Mouse (Mus musculus) monocyte, adult 2 months (primary cell): Measurements from ENCODE around the gene Grik4.

Source experiments
- DNase-seq, 2 experiments: peaks; one replicate each; pipeline ENCODE4 v3.0.0; 2022; ENCODE audit warnings: low spot score in 2 of 2, low read depth in 1 of 2

Gene Grik4

DNA sequence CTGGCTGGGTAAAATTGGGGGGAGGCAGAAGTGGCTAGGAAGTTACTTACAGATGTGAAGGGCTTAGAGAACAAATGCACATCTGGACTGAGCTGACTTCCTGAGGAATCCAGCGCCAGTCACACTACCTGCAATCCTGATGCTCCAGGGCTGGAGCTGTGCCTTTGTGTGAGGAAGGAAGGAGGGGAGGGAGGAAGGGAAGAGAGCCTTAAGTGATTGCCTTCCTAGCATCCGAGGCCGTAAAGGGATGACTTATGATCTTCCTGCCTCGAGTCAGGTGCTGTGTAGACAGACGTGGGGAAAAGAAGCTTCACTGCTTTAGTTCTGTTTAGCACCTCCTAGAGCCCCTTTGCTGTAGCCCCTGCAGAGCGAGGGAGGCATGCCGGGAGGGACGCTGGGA, 189.6 kb downstream of the Grik4 start:
- DNase-seq = no peak

DNA sequence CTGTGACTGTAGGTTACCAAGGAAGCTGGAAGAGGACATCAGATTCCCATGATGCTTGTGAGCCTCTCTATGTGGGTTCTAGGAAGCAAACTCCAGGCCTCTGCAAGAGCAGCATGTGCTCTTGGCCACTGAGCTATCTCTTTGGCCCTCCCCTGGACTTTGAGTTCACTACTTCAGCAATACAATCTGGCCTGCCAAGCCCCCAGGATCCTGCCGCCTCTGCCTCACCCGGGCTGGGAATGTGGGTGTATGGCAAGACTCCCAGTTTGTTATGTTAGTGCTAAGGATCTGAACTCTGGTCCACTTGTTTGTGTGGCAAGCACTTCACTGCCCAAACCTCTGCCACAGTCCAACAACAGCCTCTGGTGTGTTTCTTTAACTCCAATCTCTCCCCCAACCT, 193.1 kb downstream of the Grik4 start:
- no peak for DNase-seq

DNA sequence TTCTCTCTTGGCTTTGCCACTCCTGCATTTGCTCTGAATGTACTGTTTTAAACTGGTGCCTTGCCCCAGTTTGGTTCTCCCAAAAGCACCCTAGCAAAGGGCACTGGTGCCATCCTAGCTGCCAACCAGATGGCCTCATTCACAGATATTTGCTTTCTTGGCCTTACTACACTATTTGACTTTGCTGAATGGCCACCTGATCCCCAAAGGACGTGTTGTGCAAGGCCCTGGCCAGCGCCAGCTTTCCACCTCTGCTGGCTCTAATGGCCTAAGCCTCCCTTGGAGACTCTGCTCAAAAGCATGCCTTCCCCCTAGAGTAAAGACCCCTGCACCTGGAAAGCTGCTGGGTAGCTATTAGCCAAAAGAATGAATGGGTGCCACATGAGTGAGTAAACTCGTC, 194.1 kb downstream of the Grik4 start:
- DNase-seq = no peak

DNA sequence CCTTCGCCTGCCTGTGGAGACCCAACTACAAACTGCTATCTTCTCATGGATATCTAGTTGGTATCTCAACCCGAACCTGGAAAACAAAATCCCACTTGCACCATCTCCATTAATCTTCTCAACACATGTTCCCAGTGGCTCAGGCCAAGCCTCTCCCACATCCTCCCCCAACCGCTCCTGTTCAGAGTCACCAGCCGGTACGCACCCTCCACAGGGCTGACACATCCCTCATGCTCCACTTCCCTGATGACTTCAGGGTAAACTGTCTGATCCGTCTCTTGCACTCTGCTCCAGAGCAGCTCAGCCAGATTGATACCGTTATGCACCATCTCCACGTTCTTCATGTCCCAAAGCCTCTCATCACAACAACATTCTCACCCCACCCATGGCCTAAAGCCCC, 198.3 kb downstream of the Grik4 start:
- DNase-seq = no peak

DNA sequence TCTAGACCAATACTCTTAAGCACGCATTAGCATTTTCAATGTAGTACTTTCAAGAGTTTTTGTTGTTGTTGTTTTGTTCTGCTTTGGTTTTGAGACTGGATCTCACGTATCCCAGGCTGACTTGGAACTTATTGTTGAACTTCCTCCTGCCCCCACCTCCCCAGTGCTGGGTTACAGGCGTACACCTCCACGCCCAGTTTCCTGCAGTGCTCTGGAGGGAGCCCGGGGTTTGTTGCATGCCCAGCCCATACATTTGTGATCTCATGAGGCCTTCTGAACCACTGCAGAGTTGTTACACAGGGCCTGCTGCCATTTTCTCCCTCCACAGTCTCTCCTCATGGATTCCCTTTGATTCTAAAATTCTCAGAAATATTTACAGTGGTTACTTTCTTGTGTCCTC, 201.9 kb downstream of the Grik4 start:
- no peak for DNase-seq

DNA sequence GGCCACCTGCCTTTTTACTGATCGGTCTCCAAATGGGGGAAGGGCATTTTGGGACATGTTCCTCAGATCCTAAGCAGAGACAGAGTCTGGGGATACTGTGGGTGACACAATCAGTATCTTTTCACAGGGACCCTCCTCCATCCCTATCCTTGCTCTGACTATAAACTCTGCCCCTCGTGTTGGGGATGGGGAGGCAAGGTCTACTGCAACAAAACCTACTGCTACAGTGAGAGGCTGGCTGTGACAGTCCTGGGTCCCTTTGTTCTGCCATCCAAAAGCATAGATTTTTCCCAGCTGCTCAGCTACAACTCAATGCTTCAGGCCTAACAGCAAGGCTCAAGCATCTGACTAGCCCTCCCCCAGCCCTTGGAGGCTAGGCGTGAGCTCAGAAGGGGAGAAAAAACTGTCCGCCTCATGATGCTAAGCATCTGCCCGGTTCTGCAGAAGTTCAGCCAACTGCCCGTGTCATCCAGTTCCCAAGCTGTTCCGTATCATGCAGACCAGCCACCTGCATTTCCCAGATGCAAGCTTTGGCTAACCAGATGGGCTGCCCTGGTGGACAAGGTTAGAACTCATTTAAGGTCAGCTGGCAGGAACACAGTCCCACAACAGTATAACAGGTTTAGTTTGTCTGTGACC, 207.5 kb downstream of the Grik4 start:
- DNase-seq = no peak

DNA sequence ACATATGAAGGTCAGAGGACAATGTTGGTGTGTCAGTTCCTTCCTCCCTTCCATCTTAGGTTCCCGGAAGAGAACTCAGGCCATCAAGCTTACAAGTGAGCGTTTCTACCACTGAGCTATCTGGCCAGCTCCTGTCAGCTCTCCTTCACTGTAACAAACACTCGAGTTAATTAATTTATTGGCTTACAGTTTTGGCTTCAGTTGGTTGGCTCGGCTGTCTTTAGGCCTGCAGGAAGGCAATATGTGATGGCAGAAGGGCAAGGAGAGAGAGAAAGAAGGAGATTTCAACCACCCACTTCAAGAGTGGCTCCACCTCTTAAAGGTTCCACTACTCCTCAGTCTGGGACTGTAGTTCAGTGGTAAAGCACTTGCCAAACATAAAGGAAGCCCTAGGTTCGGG, 209.2 kb downstream of the Grik4 start:
- DNase-seq = no peak

DNA sequence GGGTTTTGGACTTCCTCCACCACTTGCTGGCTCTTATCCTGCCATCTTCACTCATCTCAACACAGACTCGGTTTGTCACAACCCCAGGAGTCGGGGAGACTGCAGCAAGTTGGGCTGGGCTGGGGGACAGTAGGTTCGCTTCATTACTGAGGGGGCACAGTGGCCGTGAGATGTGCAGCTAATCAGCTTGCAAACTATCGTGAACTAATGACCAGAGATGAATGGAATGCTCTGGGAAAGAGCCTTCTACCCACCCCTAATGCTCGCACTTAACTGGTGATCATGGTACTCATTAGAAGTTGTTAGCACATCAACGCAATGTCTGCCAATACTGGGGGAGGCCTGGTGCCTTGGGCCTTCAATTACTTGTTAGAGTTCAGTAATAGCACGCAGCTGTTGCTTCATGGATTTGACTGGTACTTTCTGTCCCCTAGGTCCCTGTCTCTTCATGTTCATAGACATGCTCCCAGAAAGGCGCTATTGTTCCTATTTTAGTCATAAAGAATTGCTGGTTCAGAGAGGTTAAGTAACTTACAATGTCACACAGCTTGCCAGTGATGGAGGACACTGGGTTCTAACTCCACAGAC, 211.5 kb downstream of the Grik4 start:
- DNase-seq = no peak

DNA sequence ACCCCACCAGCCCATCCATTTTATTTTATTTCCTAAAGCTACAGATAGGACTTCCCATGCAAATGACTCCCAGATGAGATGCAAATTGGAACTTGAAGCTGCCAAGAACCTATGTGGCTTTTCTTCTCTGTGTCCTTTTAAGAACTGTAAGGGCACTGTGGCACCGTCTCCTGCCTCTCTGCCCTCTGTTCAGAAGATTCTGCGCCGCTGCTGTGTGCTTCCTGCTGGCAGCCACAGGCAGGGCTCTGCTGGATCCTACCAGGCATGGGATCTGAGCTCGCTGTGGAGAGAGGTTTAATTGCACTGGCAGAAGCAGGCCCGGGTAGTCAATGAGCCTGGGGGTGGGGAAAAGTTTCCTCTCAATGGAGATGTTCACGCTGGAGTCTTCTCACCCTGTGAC, 215.8 kb downstream of the Grik4 start:
- DNase-seq = no peak

DNA sequence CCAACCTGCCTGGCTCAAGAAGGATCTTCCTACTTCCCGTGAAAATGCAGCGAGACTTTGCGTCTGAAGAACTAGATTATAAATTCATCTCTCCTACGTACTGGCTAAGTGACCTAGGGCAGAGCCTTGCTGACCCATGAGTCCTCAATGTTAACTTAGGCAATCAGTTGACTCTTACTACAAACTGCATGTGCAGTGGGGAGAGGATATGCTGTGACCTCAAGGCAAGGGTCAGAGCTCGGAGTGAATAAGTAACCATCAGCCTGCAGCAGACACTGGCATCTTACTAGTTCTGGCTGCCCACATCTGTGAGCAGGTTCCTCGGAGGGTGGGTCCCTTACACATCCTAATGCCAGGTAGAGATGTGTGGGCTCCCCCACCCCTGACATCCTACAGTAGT, 216.6 kb downstream of the Grik4 start:
- no peak for DNase-seq

DNA sequence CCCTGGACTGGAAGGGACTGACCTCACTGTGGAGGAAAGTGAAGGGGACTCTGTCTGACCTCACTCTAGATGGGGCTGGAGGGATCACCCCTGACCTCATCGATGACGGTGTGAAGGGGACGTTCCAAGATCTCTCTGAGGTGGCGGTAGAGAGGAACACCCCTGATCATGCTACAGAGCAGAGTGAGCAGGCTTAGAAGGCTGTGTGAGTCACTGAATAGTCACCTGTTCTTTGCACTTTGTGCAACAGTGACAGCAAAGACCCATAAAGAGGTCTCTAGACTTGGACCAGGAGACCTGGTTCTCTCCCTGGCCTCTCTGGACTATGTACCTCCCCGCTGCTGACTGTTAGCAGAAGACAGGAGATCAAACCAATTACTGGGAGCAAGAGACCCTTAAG, 217.1 kb downstream of the Grik4 start:
- no peak for DNase-seq

DNA sequence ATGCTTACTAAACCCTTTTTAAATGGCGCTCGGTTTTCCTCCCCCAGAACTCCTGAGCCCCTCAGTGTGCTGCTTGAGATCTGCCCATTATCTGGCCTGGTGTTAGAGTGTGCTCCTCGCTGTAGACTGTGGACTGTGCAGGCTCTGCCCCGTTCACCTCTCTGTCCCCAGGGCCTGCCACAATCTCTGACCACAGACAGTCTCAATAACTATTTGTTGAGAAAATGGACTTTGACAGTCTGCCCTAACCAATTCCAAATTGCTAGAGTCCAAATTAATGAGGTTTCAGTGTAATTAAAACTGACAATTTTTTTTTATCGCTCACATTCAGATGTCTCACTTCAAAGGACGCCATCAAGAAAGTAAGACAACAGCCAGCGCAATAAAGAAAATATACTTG, 220.2 kb downstream of the Grik4 start:
- no peak for DNase-seq

DNA sequence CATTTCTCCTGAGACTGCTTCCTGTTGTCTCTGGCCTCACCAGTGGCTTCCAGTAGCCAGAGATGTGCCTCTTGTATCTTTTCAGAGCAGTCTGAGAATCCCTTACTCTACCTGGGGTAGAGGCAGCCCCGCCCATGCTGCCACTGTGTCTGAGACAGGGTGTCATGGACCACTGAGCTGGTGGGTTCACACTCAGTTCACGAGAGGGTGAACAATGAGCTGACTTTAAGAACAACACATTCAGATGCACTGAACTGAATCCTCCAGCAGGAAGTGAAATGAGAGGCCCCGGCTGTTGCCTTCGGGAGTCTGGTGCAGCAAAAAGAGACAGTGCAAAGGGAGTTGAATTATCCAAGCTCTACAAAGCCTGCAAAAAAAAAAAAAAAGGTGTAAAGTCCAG, 221.8 kb downstream of the Grik4 start:
- no peak for DNase-seq

DNA sequence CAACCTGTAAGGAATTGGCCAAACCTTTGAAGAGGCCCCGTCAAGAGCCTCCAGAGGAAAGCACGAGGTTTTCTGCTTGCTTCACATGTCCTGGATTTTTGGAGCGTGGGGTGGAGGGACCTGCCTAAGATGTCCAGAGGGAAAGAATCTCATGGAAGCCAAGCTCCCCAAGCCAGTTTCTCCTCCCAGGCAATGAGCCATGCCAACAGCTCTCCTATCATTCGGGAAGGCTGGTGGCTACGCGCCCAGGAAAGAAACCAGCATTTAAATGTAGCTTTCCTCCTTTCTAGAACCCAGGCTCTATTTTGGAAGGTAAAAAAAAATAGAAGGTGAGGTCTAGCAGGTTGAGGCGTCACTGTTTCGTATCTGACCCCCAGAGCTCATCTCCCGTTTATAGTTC, 222.6 kb downstream of the Grik4 start:
- no peak for DNase-seq

DNA sequence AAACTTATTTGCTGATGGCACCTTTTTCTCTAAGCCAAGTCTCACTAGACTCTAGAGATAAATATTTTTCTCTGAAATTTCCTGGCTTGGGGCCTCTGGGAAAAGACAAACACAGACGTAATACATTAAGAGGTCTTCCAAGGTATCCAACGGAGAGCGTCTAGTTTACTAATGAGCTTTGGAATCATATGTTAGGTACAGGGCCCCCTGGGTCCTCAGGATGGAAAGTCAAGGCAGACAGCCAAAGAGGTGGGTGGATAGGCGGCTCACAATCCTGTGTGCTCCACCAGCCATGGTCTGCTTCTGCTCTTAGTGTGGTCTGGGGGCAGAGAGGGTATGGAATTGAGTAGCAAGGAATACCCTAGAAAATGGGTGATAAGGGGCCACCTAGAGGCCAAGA, 223.1 kb downstream of the Grik4 start:
- DNase-seq = no peak

DNA sequence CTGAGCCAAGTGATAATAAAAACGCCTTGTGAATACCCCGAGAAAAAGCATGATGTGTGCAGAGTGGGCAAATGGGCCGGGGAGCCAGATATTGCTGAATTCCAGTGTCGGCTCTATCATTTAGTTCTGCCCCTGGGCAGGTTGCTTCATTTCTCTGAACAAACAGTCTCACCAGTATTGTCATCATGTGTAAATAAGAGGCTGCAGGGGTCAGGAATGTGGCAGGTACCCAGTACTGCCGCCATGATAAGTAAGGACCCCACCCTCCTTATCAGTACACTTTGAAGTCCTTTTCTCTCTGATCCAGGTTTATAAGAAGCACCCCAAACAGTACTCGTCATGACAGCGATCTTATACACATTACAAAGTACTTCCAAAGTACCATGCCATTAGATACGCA, 230.4 kb downstream of the Grik4 start:
- no peak for DNase-seq

DNA sequence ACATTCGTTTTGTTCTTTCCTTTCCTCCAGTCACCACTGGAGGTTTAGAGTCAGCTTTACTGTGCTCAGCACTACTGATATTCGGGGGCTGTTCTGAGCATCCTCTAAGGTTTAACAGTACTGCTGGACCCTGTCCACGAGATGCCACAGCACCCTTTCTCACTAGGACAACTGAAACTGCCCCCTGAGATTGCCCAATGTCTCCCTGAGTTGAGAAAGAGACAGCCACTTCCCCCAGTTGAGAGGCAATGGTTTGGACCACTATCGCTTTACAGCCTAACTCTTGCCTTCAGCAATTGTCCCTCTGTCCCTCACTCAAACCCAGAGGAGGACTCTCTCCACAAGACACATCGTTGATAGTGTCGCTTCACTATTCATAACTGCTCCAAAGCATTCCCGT, 238.4 kb downstream of the Grik4 start:
- no peak for DNase-seq

DNA sequence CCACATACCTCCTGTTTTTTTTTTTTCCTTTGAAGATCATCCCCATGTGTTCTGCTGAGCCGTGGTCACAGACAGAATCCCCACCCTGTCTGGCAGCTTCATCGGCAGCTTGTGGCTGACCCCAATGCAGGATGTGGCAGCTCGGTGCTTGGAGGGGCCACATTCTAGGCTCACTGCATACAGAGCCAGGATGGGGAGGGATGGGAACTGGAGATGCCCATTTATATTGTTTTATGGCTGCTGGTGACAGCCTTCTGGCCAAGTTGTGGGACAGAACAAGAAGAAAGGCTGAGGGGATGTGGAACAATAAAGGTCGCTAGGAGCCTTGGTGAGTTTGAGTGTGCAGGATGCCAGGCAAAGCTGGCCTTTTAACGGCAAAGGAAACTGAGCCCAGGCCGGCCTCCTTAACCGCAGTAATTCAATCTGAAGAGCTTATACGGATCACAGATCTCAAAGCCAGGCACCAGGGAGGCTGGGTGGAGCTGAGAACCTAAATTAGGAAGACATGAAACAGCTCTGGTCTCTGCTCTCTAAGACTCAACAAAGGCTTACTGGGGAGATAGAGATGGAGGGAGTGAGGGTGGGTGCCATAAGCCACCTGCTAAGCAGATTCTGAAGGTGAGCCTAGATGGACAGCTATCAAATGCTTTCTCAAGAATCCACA, 241.0 kb downstream of the Grik4 start:
- no peak for DNase-seq

DNA sequence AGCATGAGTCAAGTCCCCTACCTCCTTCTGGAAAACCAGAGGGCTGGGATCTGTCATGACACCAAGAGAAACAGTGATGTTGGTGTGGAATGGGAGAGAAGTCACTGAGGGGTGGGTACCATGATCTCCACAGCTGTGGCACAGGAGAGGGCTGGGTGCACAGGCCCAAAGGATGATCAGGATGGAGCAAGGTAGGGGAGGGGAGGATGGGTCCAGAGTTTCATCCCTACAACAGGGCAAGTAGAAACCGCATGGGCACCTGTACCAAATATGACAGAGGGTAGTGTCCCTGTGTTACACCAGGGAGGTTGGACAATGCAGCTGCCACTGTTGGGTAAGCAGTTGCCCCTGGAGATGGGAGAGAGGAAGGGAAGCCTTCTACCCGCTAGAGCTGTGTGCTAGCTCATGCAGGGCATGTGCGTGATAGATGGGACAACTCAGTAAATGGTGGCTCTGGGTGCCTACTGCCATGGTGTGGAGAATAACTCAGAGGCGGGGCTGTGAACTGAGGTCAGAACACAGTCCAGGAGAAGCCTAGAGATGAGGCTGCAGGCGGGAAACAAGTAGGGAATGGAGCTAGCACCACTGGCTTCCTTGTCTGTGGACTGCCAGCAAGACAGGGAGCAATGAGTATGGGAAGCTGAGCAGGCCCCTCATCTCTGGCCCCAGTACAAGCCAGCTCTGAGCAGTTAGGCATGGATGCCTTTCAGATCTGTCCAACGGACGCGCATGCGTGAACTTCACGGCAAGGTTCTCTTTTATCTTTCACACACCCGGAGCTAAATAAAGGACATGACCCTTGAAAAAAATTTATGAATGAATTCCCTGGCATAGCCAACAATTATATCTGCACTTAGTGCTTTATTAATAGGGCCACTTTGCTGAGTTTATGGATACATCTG, 241.8 kb downstream of the Grik4 start:
- no peak for DNase-seq

DNA sequence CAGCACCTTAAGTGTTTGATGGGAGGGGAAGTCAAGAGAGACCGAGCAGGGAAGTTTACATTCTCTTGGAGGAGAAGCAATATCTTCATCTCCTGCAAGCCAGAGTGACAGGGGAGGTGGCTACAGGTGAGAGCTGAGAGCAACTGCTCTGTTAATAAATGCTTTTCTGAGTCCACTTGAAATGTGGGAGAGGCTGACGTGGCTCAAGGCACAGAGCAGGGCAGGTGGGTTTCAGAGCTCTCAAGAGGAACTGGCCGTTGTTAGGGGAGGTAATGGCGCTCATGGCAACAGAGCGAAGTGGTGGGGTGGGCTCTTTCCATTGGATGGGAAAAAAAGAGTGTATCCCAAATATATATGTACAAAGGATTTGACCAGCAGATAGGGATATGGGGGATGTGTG, 242.6 kb downstream of the Grik4 start:
- no peak for DNase-seq

DNA sequence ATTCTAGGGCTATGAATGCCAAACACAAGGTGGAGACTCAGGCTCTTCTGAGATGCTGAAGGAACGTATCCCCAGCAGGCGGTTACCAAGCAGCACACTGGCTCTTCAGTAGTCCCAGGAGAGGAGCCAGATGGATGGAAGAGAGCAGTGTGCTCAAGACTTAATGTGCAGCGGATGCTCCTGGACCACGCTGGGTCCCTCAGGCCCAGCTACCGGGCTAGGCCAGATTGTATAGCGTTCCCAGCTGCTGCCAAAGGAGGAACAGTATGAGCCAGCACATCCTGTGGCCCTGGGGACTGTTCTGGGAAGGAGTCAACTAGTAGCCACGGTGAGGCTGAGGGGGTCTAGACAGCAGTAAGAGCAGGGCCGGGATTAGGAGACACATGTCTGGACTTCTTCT, 251.3 kb downstream of the Grik4 start:
- DNase-seq = no peak

DNA sequence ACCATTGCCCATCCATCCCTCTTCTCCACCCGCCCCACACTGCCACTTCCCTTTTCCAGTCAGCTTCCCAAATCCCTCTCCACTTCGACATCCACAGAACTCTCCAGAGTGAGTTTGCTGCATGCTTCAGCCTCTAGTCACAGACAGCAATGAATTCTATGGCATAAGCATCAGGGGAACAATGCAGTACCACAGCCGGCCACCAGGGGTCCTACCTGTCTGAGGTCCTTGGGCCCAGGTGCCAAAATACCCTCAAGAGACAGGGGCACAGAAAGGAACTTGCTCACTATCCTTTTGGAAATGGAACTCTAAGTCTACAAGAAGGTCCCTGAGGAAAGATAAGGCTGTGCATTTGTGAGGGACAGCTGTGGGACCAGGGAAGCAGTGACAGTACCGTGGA, 256.1 kb downstream of the Grik4 start:
- peak in 1 of 2 experiments; percentile 2 for DNase-seq
